In the genomic region with DNA sequence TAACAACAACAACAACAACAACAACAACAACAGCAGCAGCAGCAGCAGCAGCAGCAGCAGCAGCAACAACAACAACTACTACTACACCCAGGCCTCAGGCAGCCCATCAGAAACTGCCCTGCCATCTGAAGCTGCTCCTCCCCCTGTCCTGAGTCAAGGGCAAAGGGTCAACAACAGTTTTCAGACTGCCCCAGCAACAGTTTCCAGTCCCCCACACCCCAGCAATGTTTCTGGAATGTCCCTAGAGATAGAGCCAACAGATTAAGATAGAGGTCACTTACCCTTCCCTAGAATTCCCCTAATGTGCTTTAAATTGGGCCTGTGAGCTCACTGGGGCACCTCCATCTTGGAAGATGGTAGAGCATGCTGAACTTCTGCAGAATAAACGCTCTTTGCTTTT, we compare ENCODE assay signal across 23 mouse cellular contexts.
A peak's percentile ranks its signal among the peaks of the same experiment; 100 is the strongest.
DNase-seq lines count a peak whose midpoint lies in the region; ATAC-seq and TF ChIP-seq lines count a peak whose summit lies in the region.
"Had no signal": no experiment of that assay in that cellular context is flagged by ENCODE, and none has a peak within 500 bp of the region (broad histone marks: within the 10 kb centered on the region; RNA-seq: fewer than 3 reads in every experiment).

No protein-coding gene starts in this region.

- TF ChIP-seq CTCF in forebrain, postnatal 0 days (IDR thresholded peaks at IDR 0.05; ENCODE audit: low read depth), result no peak

- WGBS in forebrain, embryonic 14.5 days, result 100% methylated on average over 1 of the region's 1 CpGs
- WGBS in forebrain, postnatal 0 days, result 95% methylated on average over 1 of the region's 1 CpGs
- WGBS in hindbrain, embryonic 11.5 days, result 89% methylated on average over 1 of the region's 1 CpGs
- WGBS in hindbrain, embryonic 12.5 days, result 92% methylated on average over 1 of the region's 1 CpGs

- 0 out of 2 replicates have a peak overlapping the region, but pooled peaks have one; percentile 48 for H3K27ac ChIP-seq in forebrain, embryonic 14.5 days (ENCODE audit: low read depth, low read length)
- no peak overlapping the region for H3K27ac ChIP-seq in forebrain, postnatal 0 days (ENCODE audit: low read depth, low read length)
- H3K27ac ChIP-seq in hindbrain, embryonic 11.5 days (ENCODE audit: low read depth, low read length), result no peak overlapping the region
- H3K27ac ChIP-seq in hindbrain, embryonic 12.5 days, result no peak overlapping the region
- H3K27ac ChIP-seq: embryonic facial prominence, embryonic 15.5 days; gastrocnemius, adult 2 months; heart, embryonic 10.5 days; hindbrain, embryonic 15.5 days had no signal

- no peak for ATAC-seq in forebrain, embryonic 14.5 days
- ATAC-seq in forebrain, postnatal 0 days, result no peak
- ATAC-seq in hindbrain, embryonic 11.5 days (ENCODE audit: low FRiP score), result peak; percentile 35; the same call in 1 of the 2 replicates
- no peak for ATAC-seq in hindbrain, embryonic 12.5 days (ENCODE audit: low FRiP score)
- ATAC-seq: inflammation-experienced regulatory T-cells, adult 6 months; intestine, postnatal 0 days had no signal

- H3K36me3 ChIP-seq in forebrain, embryonic 14.5 days (ENCODE audit: control insufficient read depth, insufficient read depth, low read length), result no peaks in the 10 kb centered on the region
- H3K36me3 ChIP-seq in forebrain, postnatal 0 days (ENCODE audit: insufficient read depth), result no peaks in the 10 kb centered on the region
- H3K36me3 ChIP-seq in hindbrain, embryonic 11.5 days (ENCODE audit: control insufficient read depth, insufficient read depth, low read length), result no peaks in the 10 kb centered on the region
- H3K36me3 ChIP-seq in hindbrain, embryonic 12.5 days, result no peaks in the 10 kb centered on the region
- H3K36me3 ChIP-seq: embryonic facial prominence, embryonic 15.5 days; heart, embryonic 10.5 days; hindbrain, embryonic 15.5 days had no signal

- peaks cover 6% of the 10 kb centered on the region; the same call in 1 of the 2 replicates for H3K4me1 ChIP-seq in forebrain, embryonic 14.5 days (ENCODE audit: control insufficient read depth, insufficient read depth, low read length)
- H3K4me1 ChIP-seq in forebrain, postnatal 0 days (ENCODE audit: insufficient read depth), result no peaks in the 10 kb centered on the region
- H3K4me1 ChIP-seq in hindbrain, embryonic 11.5 days (replicated peaks; ENCODE audit: control insufficient read depth, insufficient read depth, low read length), result peaks cover 6% of the 10 kb centered on the region; the same call in 1 of the 2 replicates
- peaks cover 18% of the 10 kb centered on the region for H3K4me1 ChIP-seq in hindbrain, embryonic 12.5 days
- H3K4me1 ChIP-seq: embryonic facial prominence, embryonic 15.5 days; heart, embryonic 10.5 days; hindbrain, embryonic 15.5 days had no signal

- no peak overlapping the region for H3K4me2 ChIP-seq in forebrain, embryonic 14.5 days (ENCODE audit: low read length)
- H3K4me2 ChIP-seq in forebrain, postnatal 0 days (ENCODE audit: low read depth), result no peak overlapping the region
- H3K4me2 ChIP-seq in hindbrain, embryonic 11.5 days (replicated peaks; ENCODE audit: low read depth, low read length), result no peak overlapping the region
- H3K4me2 ChIP-seq in hindbrain, embryonic 12.5 days (replicated peaks), result no peak overlapping the region
- H3K4me2 ChIP-seq: embryonic facial prominence, embryonic 15.5 days; hindbrain, embryonic 15.5 days had no signal

- no peak for DNase-seq in forebrain, embryonic 14.5 days (ENCODE audit: low spot score)
- no peak for DNase-seq in forebrain, postnatal 0 days
- no peak for DNase-seq in hindbrain, embryonic 11.5 days (ENCODE audit: low spot score)
- DNase-seq in ES-CJ7 (ENCODE audit: low read depth, low spot score) (peak; percentile 95), ZHBTc4 (ENCODE audit: low read depth, low spot score) (peak; percentile 90)
- no peak for DNase-seq in adrenal gland, postnatal 10 days
- DNase-seq: adrenal gland, adult 2 months; adrenal gland, postnatal 36 days; cerebellum, adult 8-10 months; embryo, embryonic 11 days; gastrocnemius, adult 2 months; gastrocnemius, postnatal 25 days; heart, postnatal 10 days; heart, postnatal 4 days; kidney, adult 9 months had no signal

- H3K27me3 ChIP-seq in forebrain, embryonic 14.5 days (replicated peaks; ENCODE audit: control insufficient read depth, insufficient read depth, low read length), result no peaks in the 10 kb centered on the region
- H3K27me3 ChIP-seq in forebrain, postnatal 0 days (ENCODE audit: insufficient read depth, low read length), result no peaks in the 10 kb centered on the region
- no peaks in the 10 kb centered on the region for H3K27me3 ChIP-seq in hindbrain, embryonic 11.5 days (ENCODE audit: control insufficient read depth, insufficient read depth, low read length)
- no peaks in the 10 kb centered on the region for H3K27me3 ChIP-seq in hindbrain, embryonic 12.5 days
- H3K27me3 ChIP-seq: CH12.LX; embryonic facial prominence, embryonic 15.5 days; hindbrain, embryonic 15.5 days had no signal

- H3K9ac ChIP-seq in forebrain, embryonic 14.5 days (ENCODE audit: low read length), result no peak overlapping the region
- no peak overlapping the region for H3K9ac ChIP-seq in forebrain, postnatal 0 days
- H3K9ac ChIP-seq in hindbrain, embryonic 11.5 days (ENCODE audit: low read depth, low read length), result no peak overlapping the region
- H3K9ac ChIP-seq in hindbrain, embryonic 12.5 days, result no peak overlapping the region
- H3K9ac ChIP-seq: embryonic facial prominence, embryonic 15.5 days; hindbrain, embryonic 15.5 days had no signal

- no peak overlapping the region for H3K4me3 ChIP-seq in forebrain, embryonic 14.5 days (ENCODE audit: low read depth, low read length)
- H3K4me3 ChIP-seq in forebrain, postnatal 0 days (ENCODE audit: low read depth, low read length), result no peak overlapping the region
- H3K4me3 ChIP-seq in hindbrain, embryonic 11.5 days (ENCODE audit: low read depth, low read length), result no peak overlapping the region
- no peak overlapping the region for H3K4me3 ChIP-seq in hindbrain, embryonic 12.5 days
- H3K4me3 ChIP-seq: embryonic facial prominence, embryonic 15.5 days; erythroblast, embryonic 14.5 days; gastrocnemius, adult 2 months; heart, embryonic 10.5 days; hindbrain, embryonic 15.5 days had no signal

- H3K9me3 ChIP-seq in forebrain, embryonic 14.5 days (replicated peaks; ENCODE audit: control insufficient read depth, low read length), result no peaks in the 10 kb centered on the region
- H3K9me3 ChIP-seq in forebrain, postnatal 0 days (ENCODE audit: low read length), result no peaks in the 10 kb centered on the region
- H3K9me3 ChIP-seq in hindbrain, embryonic 11.5 days (ENCODE audit: control insufficient read depth, low read length), result no peaks in the 10 kb centered on the region
- H3K9me3 ChIP-seq in hindbrain, embryonic 12.5 days (replicated peaks), result peaks cover 7% of the 10 kb centered on the region; the same call in 1 of the 2 replicates
- H3K9me3 ChIP-seq: embryonic facial prominence, embryonic 15.5 days; hindbrain, embryonic 15.5 days had no signal

Comparison
In these comparisons a context has a peak if more than half of its experiments do, and no peak if none do; other contexts are left out.
1. DNase-seq: peak in ES-CJ7 (single experiment) and ZHBTc4 (single experiment); none in forebrain, embryonic 14.5 days (single experiment), forebrain, postnatal 0 days (single experiment), hindbrain, embryonic 11.5 days (single experiment) and adrenal gland, postnatal 10 days (single experiment).